Mouse (Mus musculus): ENCODE data around the gene Gm29427.

GRCm38 (mm10) chr1:130640967-130641366, 74.6 kb downstream of the Gm29427 start:
- TF ChIP-seq CTCF (IDR thresholded peaks at IDR 0.05): no peak
- no peak for TF ChIP-seq EP300 (IDR thresholded peaks at IDR 0.05)
